Mouse (Mus musculus) brain, embryonic 14.5 days (tissue): ENCODE results near the gene Smad6.

ENCODE experiments used
- CTCF ChIP-seq: fragments of 200-500 bp; IDR thresholded peaks from 2 replicates; pipeline ENCODE4 v1.5.1; 2012; ENCODE audit warnings: inconsistent platforms, mild to moderate bottlenecking, moderate library complexity, borderline replicate concordance; ENCODE audit not compliant: insufficient read depth, insufficient read length; ENCODE audit errors: extremely low read depth
- POLR2A ChIP-seq: fragments of 200-500 bp; IDR thresholded peaks from 2 replicates; pipeline ENCODE4 v1.6.1; 2012; ENCODE audit warnings: mild to moderate bottlenecking, inconsistent platforms, borderline replicate concordance; ENCODE audit not compliant: poor library complexity, insufficient read depth, insufficient read length, severe bottlenecking; ENCODE audit errors: extremely low read depth

DNA sequence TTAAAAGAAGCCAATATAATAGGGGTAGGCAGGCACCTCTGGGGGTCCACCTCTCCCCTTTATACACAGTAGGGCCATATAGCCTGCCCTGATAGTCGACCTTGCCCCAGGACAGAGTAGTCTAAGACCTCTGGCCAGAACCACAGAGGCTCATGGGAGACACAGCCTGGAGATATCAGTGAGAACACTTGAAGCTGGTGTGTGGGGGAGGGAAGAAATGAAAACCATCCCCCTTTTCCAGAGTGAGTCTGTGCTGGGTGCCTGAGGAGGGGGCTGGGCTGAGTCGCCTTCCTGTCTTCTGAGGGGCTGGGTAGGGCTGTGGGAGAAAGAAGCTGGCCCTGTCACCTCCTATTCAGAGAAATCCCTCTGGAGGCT lies 79.3 kb downstream of the Smad6 start:
- TF ChIP-seq CTCF: no peak
- no peak for TF ChIP-seq POLR2A
